8 mouse cellular contexts compared by ENCODE assay signal in genomic region chr2:153649298-153650013, GRCm38 (mm10). TPM values are rescaled to one million over a fixed set of nuclear protein-coding genes. Genes with fewer than 3 reads are reported as not detected.
DNase-seq lines count a peak whose midpoint lies in the region; ATAC-seq and TF ChIP-seq lines count a peak whose summit lies in the region.

Dnmt3b (plus strand) TSS chr2:153649450.

- in situ Hi-C loops in ES-E14 (cut with MboI; ENCODE audit: low sequenced_read_pairs in 2 of 2, unreplicated experiment in 2 of 2) = no loop called here

- ATAC-seq in forebrain, embryonic 12.5 days (ENCODE audit: low FRiP score) = peak; percentile 90
- ATAC-seq in lung, embryonic 15.5 days (ENCODE audit: borderline replicate concordance, extremely low read depth, low FRiP score, low TSS enrichment) = peak; percentile 86
- ATAC-seq in neural tube, embryonic 15.5 days (ENCODE audit: low FRiP score) = peak; percentile 87

- H3K4me3 ChIP-seq in ES-E14 (ENCODE audit: insufficient read depth in 1 of 2, low read depth in 1 of 2, low read length in 2 of 2, poor library complexity in 1 of 2, severe bottlenecking in 1 of 2) = peak within 1 kb of the TSS; percentile 86 to 96
- peak within 1 kb of the TSS; percentile 93 for H3K4me3 ChIP-seq in brown adipose tissue, adult 24 weeks (ENCODE audit: insufficient read depth, low read depth, low read length)
- peak within 1 kb of the TSS; percentile 88 for H3K4me3 ChIP-seq in forebrain, embryonic 12.5 days (replicated peaks)
- H3K4me3 ChIP-seq in lung, embryonic 15.5 days = peak within 1 kb of the TSS; percentile 81
- peak within 1 kb of the TSS; percentile 79 for H3K4me3 ChIP-seq in neural tube, embryonic 15.5 days (replicated peaks)

- WGBS in forebrain, embryonic 12.5 days = under 1% methylated on average over 54 of the region's 93 CpGs
- 1% methylated on average over 72 of the region's 93 CpGs for WGBS in lung, embryonic 15.5 days
- under 1% methylated on average over 65 of the region's 93 CpGs for WGBS in neural tube, embryonic 15.5 days

- H3K9me3 ChIP-seq in ES-E14 (ENCODE audit: control insufficient read depth, insufficient read depth, low read depth, low read length) = no peaks in the 10 kb centered on the region
- H3K9me3 ChIP-seq in forebrain, embryonic 12.5 days = no peaks in the 10 kb centered on the region
- no peaks in the 10 kb centered on the region for H3K9me3 ChIP-seq in lung, embryonic 15.5 days
- no peaks in the 10 kb centered on the region for H3K9me3 ChIP-seq in neural tube, embryonic 15.5 days (replicated peaks)

- peak within 1 kb of the TSS; percentile 74 for H3K4me2 ChIP-seq in forebrain, embryonic 12.5 days
- H3K4me2 ChIP-seq in lung, embryonic 15.5 days = peak within 1 kb of the TSS; percentile 94
- peak within 1 kb of the TSS; percentile 95 for H3K4me2 ChIP-seq in neural tube, embryonic 15.5 days

- peak within 1 kb of the TSS; percentile 82 for H3K9ac ChIP-seq in ES-E14 (ENCODE audit: insufficient read depth, low read depth, low read length, poor library complexity, severe bottlenecking)
- H3K9ac ChIP-seq in forebrain, embryonic 12.5 days = peak within 1 kb of the TSS; percentile 86
- peak within 1 kb of the TSS; percentile 83 for H3K9ac ChIP-seq in lung, embryonic 15.5 days
- peak within 1 kb of the TSS; percentile 68 for H3K9ac ChIP-seq in neural tube, embryonic 15.5 days (replicated peaks)

- DNase-seq in ES-E14 (ENCODE audit: low read depth, low spot score) = no peak
- DNase-seq in heart, postnatal 10 days = peak; percentile 77 to 80
- DNase-seq in kidney, postnatal 25 days = peak; percentile 63 to 83
- peak; percentile 60 for DNase-seq in thymus, postnatal 0 days (ENCODE audit: low spot score)

- H3K27ac ChIP-seq in ES-E14 (ENCODE audit: insufficient read depth, low read depth, low read length, poor library complexity, severe bottlenecking) = peak within 1 kb of the TSS; percentile 34; the same call in 1 of the 2 replicates
- no peak within 1 kb of the TSS for H3K27ac ChIP-seq in brown adipose tissue, adult 24 weeks (replicated peaks; ENCODE audit: low read depth, low read length)
- peak within 1 kb of the TSS; percentile 70; the same call in 1 of the 2 replicates for H3K27ac ChIP-seq in forebrain, embryonic 12.5 days
- peak within 1 kb of the TSS; percentile 50; the same call in 1 of the 2 replicates for H3K27ac ChIP-seq in lung, embryonic 15.5 days
- peak within 1 kb of the TSS; percentile 38; the same call in 1 of the 2 replicates for H3K27ac ChIP-seq in neural tube, embryonic 15.5 days (replicated peaks)

- H3K27me3 ChIP-seq in forebrain, embryonic 12.5 days = peaks cover 29% of the 10 kb centered on the region
- H3K27me3 ChIP-seq in lung, embryonic 15.5 days = no peaks in the 10 kb centered on the region
- H3K27me3 ChIP-seq in neural tube, embryonic 15.5 days (replicated peaks) = peaks cover 9% of the 10 kb centered on the region; the same call in 1 of the 2 replicates

- intact Hi-C loops in heart, postnatal 10 days (cut with DNase I) = loop anchor here (2.0 kb wide), 1 partner anchor 17 kb away; the partner anchor contains the start of gene Commd7

- H3K4me1 ChIP-seq in ES-E14 (ENCODE audit: control insufficient read depth in 2 of 2, insufficient read depth in 2 of 2, low read length in 2 of 2, poor library complexity in 1 of 2) = peaks cover 5 to 20% of the 10 kb centered on the region in 2 experiments; a peak in 3 of 4 replicates
- no peaks in the 10 kb centered on the region; the same call in 1 of the 2 replicates for H3K4me1 ChIP-seq in brown adipose tissue, adult 24 weeks (ENCODE audit: control insufficient read depth, insufficient read depth, insufficient read length, low read length)
- peaks cover 26% of the 10 kb centered on the region for H3K4me1 ChIP-seq in forebrain, embryonic 12.5 days
- H3K4me1 ChIP-seq in lung, embryonic 15.5 days = peaks cover 15% of the 10 kb centered on the region
- peaks cover 16% of the 10 kb centered on the region for H3K4me1 ChIP-seq in neural tube, embryonic 15.5 days

- H3K36me3 ChIP-seq in ES-E14 (ENCODE audit: control insufficient read depth, insufficient read depth, low read length, poor library complexity, severe bottlenecking) = peaks cover 20% of the 10 kb centered on the region
- H3K36me3 ChIP-seq in forebrain, embryonic 12.5 days (replicated peaks) = no peaks in the 10 kb centered on the region
- H3K36me3 ChIP-seq in lung, embryonic 15.5 days = no peaks in the 10 kb centered on the region
- no peaks in the 10 kb centered on the region for H3K36me3 ChIP-seq in neural tube, embryonic 15.5 days

TF ChIP-seq in ES-E14, 5 proteins besides CTCF, POLR2A, EP300 and RAD21:
- peak; percentile 98 for TF ChIP-seq ZC3H11A (IDR thresholded peaks at IDR 0.05; ENCODE audit: borderline replicate concordance, low read depth, low read length)
- TF ChIP-seq MAFK (IDR thresholded peaks at IDR 0.05; ENCODE audit: insufficient read depth, low read depth, low read length) = no peak
- 0 out of 2 replicates have a peak, but pooled peaks have one; percentile 50 for TF ChIP-seq HCFC1 (IDR thresholded peaks at IDR 0.05; ENCODE audit: borderline replicate concordance, insufficient read depth, low read length)

RNA-seq across cellular contexts. Expression of gene Dnmt3b, which starts in this region (rescaled TPM):
- total RNA-seq in ES-E14 (2012; rRNA removed) = 136 and 183 TPM in 2 replicates
- not detected in 2 replicates for polyA plus RNA-seq in brown adipose tissue, adult 24 weeks (2012; ENCODE audit: insufficient read depth, insufficient read length, missing spikeins)
- 9.2 and 10.7 TPM in 2 replicates for polyA plus RNA-seq in forebrain, embryonic 12.5 days (2016; fragmentation: Nextera tagmentation; extraction: Ambion mirVana)
- total RNA-seq in heart, postnatal 10 days (2021) = 1 to 10 TPM; 2.4 to 2.6 TPM
- 12.3 and 13.0 TPM in 2 replicates for polyA plus RNA-seq in lung, embryonic 15.5 days (2015; fragmentation: Nextera tagmentation; extraction: Ambion mirVana)
- 3.4 and 11.5 TPM in 2 replicates for polyA plus RNA-seq in neural tube, embryonic 15.5 days (2015; fragmentation: Nextera tagmentation; extraction: Ambion mirVana)
- 17.9 and 19.3 TPM in 2 replicates for polyA plus RNA-seq in thymus, postnatal 0 days (2015; fragmentation: Nextera tagmentation; extraction: Ambion mirVana)

Comparison
In these comparisons a context has a peak if more than half of its experiments do, and no peak if none do; other contexts are left out.
1. RNA of gene Dnmt3b (total RNA-seq): 136 to 183 TPM in ES-E14; 2.4 to 2.6 TPM in heart, postnatal 10 days; every median in the first group is over 10 times any median in the second.
2. Peak in every context shown above with its lines, with median percentiles within 50 percentile points of each other: H3K4me3 ChIP-seq, H3K9ac ChIP-seq, ATAC-seq and H3K4me2 ChIP-seq.